Mouse (Mus musculus) ES-E14 (cell line): ENCODE data around the gene Tk1.

ENCODE experiments used
- CHD2 ChIP-seq: IDR thresholded peaks from 2 replicates; pipeline ENCODE4 v1.6.1; 2014; ENCODE audit warnings: mild to moderate bottlenecking, low read depth, low read length, inconsistent platforms
- HCFC1 ChIP-seq: IDR thresholded peaks from 2 replicates; pipeline ENCODE4 v1.6.1; 2012; ENCODE audit warnings: low read length, inconsistent platforms, borderline replicate concordance; ENCODE audit not compliant: insufficient read depth
- MAFK ChIP-seq: IDR thresholded peaks from 2 replicates; pipeline ENCODE4 v1.6.1; 2014; ENCODE audit warnings: mild to moderate bottlenecking, low read depth, low read length, inconsistent platforms; ENCODE audit not compliant: insufficient read depth
- ZC3H11A ChIP-seq: IDR thresholded peaks from 2 replicates; pipeline ENCODE4 v1.6.1; 2012; ENCODE audit warnings: low read depth, mild to moderate bottlenecking, inconsistent platforms, low read length, borderline replicate concordance
- ZNF384 ChIP-seq: IDR thresholded peaks from 2 replicates; pipeline ENCODE4 v1.6.1; 2012; ENCODE audit warnings: low read depth, low read length, inconsistent platforms

DNA sequence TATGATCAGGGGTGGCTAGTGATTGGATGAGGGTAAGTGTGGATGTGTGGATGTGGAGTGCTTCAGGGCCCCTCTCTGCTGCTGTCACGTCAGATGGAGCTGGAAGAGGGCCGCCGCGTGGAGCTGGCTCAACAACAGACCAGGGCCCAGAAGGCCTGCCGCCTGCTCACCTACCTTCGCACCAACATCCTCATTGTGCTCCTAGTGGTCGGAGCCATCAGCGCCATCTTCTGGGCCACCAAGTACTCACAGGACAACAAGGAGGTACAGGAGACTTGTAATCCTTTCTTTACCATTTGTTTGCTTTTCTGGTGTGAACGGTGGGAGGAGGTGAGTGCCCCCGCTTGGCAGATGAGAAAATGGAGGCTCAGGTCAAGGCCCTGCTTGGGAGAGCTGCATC lies 39.6 kb downstream of the Tk1 start:
- TF ChIP-seq ZNF384 (no peak), ZC3H11A (peak; percentile 27; the same call in 1 of the 2 replicates), CHD2 (no peak), HCFC1 (no peak), MAFK (no peak)
